Mouse (Mus musculus): ENCODE results near the gene Plaur.

- no peak for TF ChIP-seq POLR2A (IDR thresholded peaks at IDR 0.05; ENCODE audit: borderline replicate concordance, extremely low read depth, insufficient read depth, insufficient read length, poor library complexity, severe bottlenecking)
- TF ChIP-seq CTCF (IDR thresholded peaks at IDR 0.05; ENCODE audit: borderline replicate concordance, extremely low read depth, insufficient read depth, insufficient read length) = no peak
Measured at GRCm38 (mm10) chr7:24425919-24426318, 36.4 kb upstream of the Plaur start.

All from brain, embryonic 14.5 days (tissue).